Mouse (Mus musculus): ENCODE data around the gene Gm42906. TPM values are rescaled to one million over a fixed set of nuclear protein-coding genes. Genes with fewer than 3 reads are reported as not detected.

The Gm42906 gene
- polyA plus RNA-seq, 2 experiments: not detected

DNA sequence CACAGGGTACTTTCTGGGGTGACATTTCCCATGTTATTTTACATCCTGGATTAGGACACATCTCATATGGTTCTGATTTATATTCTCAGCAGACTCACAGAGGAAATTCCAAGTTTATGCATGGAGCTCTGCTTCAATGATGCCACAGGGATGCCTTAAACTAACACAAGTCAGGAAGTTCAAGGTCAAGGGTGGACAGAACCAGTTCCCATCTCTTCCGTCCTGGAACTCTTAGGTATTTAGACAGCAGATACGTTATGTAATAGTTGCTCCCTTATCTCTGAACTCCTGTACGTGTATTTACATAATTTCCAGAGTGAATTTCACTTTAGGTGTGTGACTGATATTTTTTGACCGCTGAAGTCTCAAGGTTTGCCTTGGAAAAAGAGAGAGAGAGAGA lies 324.7 kb downstream of the Gm42906 start:
- H3K4me2 ChIP-seq (ENCODE audit: low read depth): no peak overlapping the region
- ATAC-seq (ENCODE audit: insufficient read depth): no peak
- no peaks in the 10 kb centered on the region for H3K9me3 ChIP-seq (ENCODE audit: control insufficient read depth, low read length)
- TF ChIP-seq EP300 (IDR thresholded peaks at IDR 0.05; ENCODE audit: low read depth) (no peak), CTCF (IDR thresholded peaks at IDR 0.05; ENCODE audit: low read depth) (no peak)
- no peaks in the 10 kb centered on the region for H3K4me1 ChIP-seq (replicated peaks; ENCODE audit: control insufficient read depth in 2 of 2, insufficient read depth in 2 of 2, low read length in 1 of 2)
- H3K4me3 ChIP-seq (ENCODE audit: insufficient read depth in 1 of 2, low read depth in 2 of 2, low read length in 2 of 2): no peak overlapping the region
- no peaks in the 10 kb centered on the region for H3K27me3 ChIP-seq (ENCODE audit: control insufficient read depth, insufficient read depth, low read length)
- 44% methylated on average over 4 of the region's 4 CpGs for WGBS (ENCODE audit: insufficient replicate concordance)
- no peak for DNase-seq (ENCODE audit: low read depth in 3 of 3, low spot score in 3 of 3)
- H3K27ac ChIP-seq: no peak overlapping the region
- no peaks in the 10 kb centered on the region for H3K36me3 ChIP-seq (replicated peaks; ENCODE audit: control insufficient read depth, insufficient read depth, low read depth)
- H3K9ac ChIP-seq (replicated peaks): no peak overlapping the region

DNA sequence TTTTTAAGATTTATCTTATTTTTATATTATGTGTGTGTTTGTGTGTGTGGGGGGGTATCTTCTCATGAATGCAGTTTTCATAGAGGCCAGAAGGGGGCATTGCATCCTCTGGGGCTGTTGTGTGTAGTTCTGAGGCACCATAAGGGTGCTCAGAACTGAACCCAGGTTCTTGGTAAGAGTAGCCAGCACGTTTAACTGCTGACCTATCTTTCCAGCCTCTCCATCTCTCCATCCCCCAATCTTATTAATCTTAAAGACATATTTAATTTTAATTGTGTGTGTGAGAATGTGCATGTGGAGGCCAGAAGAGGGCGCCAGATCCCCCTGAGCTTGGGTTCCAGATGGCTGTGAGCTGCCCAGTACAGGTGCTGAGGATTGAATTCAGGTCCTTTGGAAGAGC lies 325.7 kb downstream of the Gm42906 start:
- ATAC-seq (ENCODE audit: insufficient read depth) (no peak), DNase-seq (ENCODE audit: low read depth in 3 of 3, low spot score in 3 of 3) (no peak)
- no peaks in the 10 kb centered on the region for H3K27me3 ChIP-seq (ENCODE audit: control insufficient read depth, insufficient read depth, low read length)
- TF ChIP-seq EP300 (IDR thresholded peaks at IDR 0.05; ENCODE audit: low read depth): no peak
- TF ChIP-seq CTCF (IDR thresholded peaks at IDR 0.05; ENCODE audit: low read depth): peak; percentile 60
- H3K4me3 ChIP-seq (ENCODE audit: insufficient read depth in 1 of 2, low read depth in 2 of 2, low read length in 2 of 2): no peak overlapping the region
- H3K27ac ChIP-seq: no peak overlapping the region
- H3K9me3 ChIP-seq (ENCODE audit: control insufficient read depth, low read length): no peaks in the 10 kb centered on the region
- H3K36me3 ChIP-seq (replicated peaks; ENCODE audit: control insufficient read depth, insufficient read depth, low read depth): no peaks in the 10 kb centered on the region
- no peak overlapping the region for H3K4me2 ChIP-seq (ENCODE audit: low read depth)
- no peak overlapping the region for H3K9ac ChIP-seq (replicated peaks)
- no peaks in the 10 kb centered on the region for H3K4me1 ChIP-seq (replicated peaks; ENCODE audit: control insufficient read depth in 2 of 2, insufficient read depth in 2 of 2, low read length in 1 of 2)
- WGBS (ENCODE audit: insufficient replicate concordance): 36% methylated on average over 2 of the region's 2 CpGs

DNA sequence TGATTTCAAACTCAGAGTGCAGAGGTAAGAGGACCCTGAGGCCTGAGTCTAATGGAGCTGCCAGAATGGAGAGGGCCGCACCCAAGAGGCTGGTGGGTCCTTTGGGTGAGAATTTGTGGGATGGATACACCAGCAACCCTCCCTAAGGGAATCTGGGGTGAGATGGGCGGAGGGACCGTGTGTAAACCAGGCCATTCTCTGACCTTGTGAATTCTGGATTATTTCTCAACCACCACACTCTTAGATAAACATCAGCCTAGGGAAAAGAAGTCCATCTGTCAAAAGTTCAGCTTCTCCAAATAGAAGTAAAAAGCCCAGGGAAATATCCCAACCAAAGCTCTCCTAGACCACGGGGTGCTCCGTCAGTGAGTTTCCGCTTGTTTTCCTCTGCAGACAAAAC lies 332.0 kb downstream of the Gm42906 start:
- WGBS (ENCODE audit: insufficient replicate concordance): 72% methylated on average over 6 of the region's 6 CpGs
- Histone ChIP-seq H3K9ac (replicated peaks) (no peak overlapping the region), H3K4me1 (replicated peaks; ENCODE audit: control insufficient read depth in 2 of 2, insufficient read depth in 2 of 2, low read length in 1 of 2) (peaks cover 0 to 4% of the 10 kb centered on the region in 2 experiments; a peak in 1 of 4 replicates), H3K4me3 (ENCODE audit: insufficient read depth in 1 of 2, low read depth in 2 of 2, low read length in 2 of 2) (no peak overlapping the region), H3K4me2 (ENCODE audit: low read depth) (no peak overlapping the region), H3K36me3 (replicated peaks; ENCODE audit: control insufficient read depth, insufficient read depth, low read depth) (no peaks in the 10 kb centered on the region), H3K9me3 (ENCODE audit: control insufficient read depth, low read length) (no peaks in the 10 kb centered on the region), H3K27me3 (ENCODE audit: control insufficient read depth, insufficient read depth, low read length) (no peaks in the 10 kb centered on the region), H3K27ac (no peak overlapping the region)
- TF ChIP-seq EP300 (IDR thresholded peaks at IDR 0.05; ENCODE audit: low read depth) (no peak), CTCF (IDR thresholded peaks at IDR 0.05; ENCODE audit: low read depth) (no peak)
- peak in 2 of 3 experiments; percentile 19 to 30 for DNase-seq (ENCODE audit: low read depth in 3 of 3, low spot score in 3 of 3)
- ATAC-seq (ENCODE audit: insufficient read depth): peak; percentile 56; the same call in 1 of the 2 replicates

DNA sequence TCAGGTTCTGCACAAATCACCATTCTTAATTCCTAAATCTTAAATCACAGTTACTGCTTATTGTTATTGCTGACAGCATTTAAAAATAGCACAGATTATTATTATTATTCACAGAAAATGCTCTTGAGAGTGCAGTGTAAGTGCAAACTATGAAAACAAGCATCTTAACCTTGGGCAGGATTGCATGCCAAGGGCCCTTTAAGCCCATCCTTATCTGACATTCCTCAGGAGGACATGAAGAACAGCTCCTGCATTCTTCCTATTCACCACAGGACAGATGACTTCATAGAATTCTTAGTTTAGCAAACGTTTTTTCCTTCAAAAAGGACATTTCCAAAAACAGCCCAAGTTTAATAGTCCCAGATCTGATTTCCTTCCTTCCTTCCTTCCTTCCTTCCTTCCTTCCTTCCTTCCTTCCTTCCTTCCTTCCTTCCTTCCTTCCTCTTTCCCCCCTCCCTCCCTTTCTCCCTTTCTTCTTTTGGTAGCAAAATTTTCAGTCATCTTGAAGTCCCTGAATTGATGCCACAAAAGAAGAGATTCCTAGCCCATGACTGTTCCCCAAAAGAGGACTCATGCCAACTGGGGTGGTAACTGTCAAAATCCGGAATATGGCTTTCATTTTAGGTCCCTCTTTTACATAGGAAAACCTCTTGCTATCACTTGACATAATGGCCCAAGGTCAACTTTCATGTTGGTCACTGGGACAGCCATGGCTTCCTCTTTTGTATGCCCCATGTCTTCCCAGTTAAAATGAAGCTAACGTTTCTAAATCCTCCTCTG lies 334.9 kb downstream of the Gm42906 start:
- H3K27ac ChIP-seq: no peak overlapping the region
- H3K9me3 ChIP-seq (ENCODE audit: control insufficient read depth, low read length): no peaks in the 10 kb centered on the region
- H3K27me3 ChIP-seq (ENCODE audit: control insufficient read depth, insufficient read depth, low read length): no peaks in the 10 kb centered on the region
- ATAC-seq (ENCODE audit: insufficient read depth): no peak
- DNase-seq (ENCODE audit: low read depth in 3 of 3, low spot score in 3 of 3): no peak
- no peaks in the 10 kb centered on the region for H3K36me3 ChIP-seq (replicated peaks; ENCODE audit: control insufficient read depth, insufficient read depth, low read depth)
- 45% methylated on average over 3 of the region's 3 CpGs for WGBS (ENCODE audit: insufficient replicate concordance)
- H3K4me2 ChIP-seq (ENCODE audit: low read depth): no peak overlapping the region
- no peak overlapping the region for H3K4me3 ChIP-seq (ENCODE audit: insufficient read depth in 1 of 2, low read depth in 2 of 2, low read length in 2 of 2)
- peaks cover 0 to 9% of the 10 kb centered on the region in 2 experiments; a peak in 2 of 4 replicates for H3K4me1 ChIP-seq (replicated peaks; ENCODE audit: control insufficient read depth in 2 of 2, insufficient read depth in 2 of 2, low read length in 1 of 2)
- no peak for TF ChIP-seq CTCF (IDR thresholded peaks at IDR 0.05; ENCODE audit: low read depth)
- TF ChIP-seq EP300 (IDR thresholded peaks at IDR 0.05; ENCODE audit: low read depth): no peak
- H3K9ac ChIP-seq (replicated peaks): no peak overlapping the region

DNA sequence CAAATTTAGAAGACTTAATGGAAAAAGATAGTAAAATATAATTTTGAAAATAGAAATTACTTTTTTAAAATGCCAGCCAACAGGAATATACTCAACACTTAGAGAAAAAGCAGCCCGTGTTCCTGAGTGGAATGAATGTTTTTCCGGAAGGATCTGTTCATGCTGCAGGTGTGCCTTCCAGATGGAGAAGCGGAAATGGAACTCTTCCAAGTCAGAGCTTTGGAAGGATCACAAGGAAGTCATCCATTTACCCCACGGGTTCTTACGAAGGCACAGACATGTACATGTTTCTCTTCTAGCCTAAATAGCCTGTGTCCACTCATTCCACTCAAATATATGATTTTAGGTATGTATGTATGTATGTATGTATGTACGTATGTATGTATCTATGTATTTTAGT lies 337.0 kb downstream of the Gm42906 start:
- no peak for ATAC-seq (ENCODE audit: insufficient read depth)
- 75% methylated on average over 6 of the region's 6 CpGs for WGBS (ENCODE audit: insufficient replicate concordance)

More for the DNA sequence above, 337.0 kb downstream of the Gm42906 start:
- Histone ChIP-seq H3K9me3 (ENCODE audit: control insufficient read depth, low read length) (no peaks in the 10 kb centered on the region), H3K4me3 (ENCODE audit: insufficient read depth in 1 of 2, low read depth in 2 of 2, low read length in 2 of 2) (no peak overlapping the region), H3K4me2 (ENCODE audit: low read depth) (no peak overlapping the region), H3K27ac (no peak overlapping the region), H3K4me1 (replicated peaks; ENCODE audit: control insufficient read depth in 2 of 2, insufficient read depth in 2 of 2, low read length in 1 of 2) (peaks cover 0 to 17% of the 10 kb centered on the region in 2 experiments; a peak in 2 of 4 replicates), H3K36me3 (replicated peaks; ENCODE audit: control insufficient read depth, insufficient read depth, low read depth) (no peaks in the 10 kb centered on the region), H3K27me3 (ENCODE audit: control insufficient read depth, insufficient read depth, low read length) (no peaks in the 10 kb centered on the region), H3K9ac (replicated peaks) (no peak overlapping the region)
- no peak for DNase-seq (ENCODE audit: low read depth in 3 of 3, low spot score in 3 of 3)
- TF ChIP-seq CTCF (IDR thresholded peaks at IDR 0.05; ENCODE audit: low read depth) (no peak), EP300 (IDR thresholded peaks at IDR 0.05; ENCODE audit: low read depth) (no peak)
